Mouse (Mus musculus) CD4-positive, CD25-positive, alpha-beta regulatory T cell, adult 2 months (primary cell): Measurements from ENCODE around the gene Emd.
"Not testable (repeated sequence)": the region's sequence is repeated elsewhere in the genome, so short reads cannot be mapped to it uniquely, and the experiment has no call there.

Experiments used
- DNase-seq: peaks from one replicate; pipeline ENCODE4 v3.0.0-alpha.2; 2012; ENCODE audit warnings: low read depth, low spot score

Gene Emd

GRCm38 (mm10) chrX:74254153-74254887 lies at the start of gene Emd:
Gene Emd, plus strand, starts transcription at chrX:74254687.
- peak; percentile 95 for DNase-seq

- DNase-seq: no peak
Measured at GRCm38 (mm10) chrX:74218496-74218895, 36.0 kb upstream of the Emd start.

- no peak for DNase-seq
Measured at GRCm38 (mm10) chrX:74219449-74219848, 35.0 kb upstream of the Emd start.

GRCm38 (mm10) chrX:74220099-74220498 lies 34.4 kb upstream of the Emd start:
- not testable (repeated sequence) for DNase-seq

GRCm38 (mm10) chrX:74230038-74230437 lies 24.4 kb upstream of the Emd start:
- DNase-seq: no peak

GRCm38 (mm10) chrX:74233196-74233595 lies 21.3 kb upstream of the Emd start:
- DNase-seq: no peak

- DNase-seq: no peak
Measured at GRCm38 (mm10) chrX:74240332-74240731, 14.2 kb upstream of the Emd start.

GRCm38 (mm10) chrX:74243396-74243795 lies 11.1 kb upstream of the Emd start:
- DNase-seq: no peak

- DNase-seq: peak; percentile 90
Measured at GRCm38 (mm10) chrX:74243807-74244206, 10.7 kb upstream of the Emd start.

- peak; percentile 62 for DNase-seq
Measured at GRCm38 (mm10) chrX:74244614-74245083, 9.8 kb upstream of the Emd start.

- DNase-seq: no peak
Measured at GRCm38 (mm10) chrX:74245107-74245506, 9.4 kb upstream of the Emd start.

- DNase-seq: peak; percentile 77
Measured at GRCm38 (mm10) chrX:74245687-74246086, 8.8 kb upstream of the Emd start.

- peak; percentile 90 for DNase-seq
Measured at GRCm38 (mm10) chrX:74246213-74246681, 8.2 kb upstream of the Emd start.

GRCm38 (mm10) chrX:74246693-74247092 lies 7.8 kb upstream of the Emd start:
- DNase-seq: no peak

- peak; percentile 78 for DNase-seq
Measured at GRCm38 (mm10) chrX:74248651-74249050, 5.8 kb upstream of the Emd start.

- peak; percentile 80 for DNase-seq
Measured at GRCm38 (mm10) chrX:74249615-74250014, 4.9 kb upstream of the Emd start, which contains the start of gene Flna. Gene Flna, minus strand, starts transcription at chrX:74249820.

- DNase-seq: no peak
Measured at GRCm38 (mm10) chrX:74254888-74255565, 540 bp downstream of the Emd start.

- no peak for DNase-seq
Measured at GRCm38 (mm10) chrX:74257746-74258145, 3.3 kb downstream of the Emd start.

- DNase-seq: no peak
Measured at GRCm38 (mm10) chrX:74269736-74270061, 15.2 kb downstream of the Emd start.

GRCm38 (mm10) chrX:74270062-74270901 lies 15.8 kb downstream of the Emd start, which contains the start of gene Rpl10:
Gene Rpl10, plus strand, starts transcription at chrX:74270812.
- DNase-seq: peak; percentile 97

GRCm38 (mm10) chrX:74270902-74271551 lies 16.5 kb downstream of the Emd start:
- DNase-seq: peak; percentile 51
